Mouse (Mus musculus) ES-E14 (cell line): ENCODE measurements around the gene Tbc1d8b.

ENCODE experiments used
- CHD2 ChIP-seq: IDR thresholded peaks from 2 replicates; pipeline ENCODE4 v1.6.1; 2014; ENCODE audit warnings: mild to moderate bottlenecking, low read depth, low read length, inconsistent platforms
- ZC3H11A ChIP-seq: IDR thresholded peaks from 2 replicates; pipeline ENCODE4 v1.6.1; 2012; ENCODE audit warnings: low read depth, mild to moderate bottlenecking, inconsistent platforms, low read length, borderline replicate concordance

DNA sequence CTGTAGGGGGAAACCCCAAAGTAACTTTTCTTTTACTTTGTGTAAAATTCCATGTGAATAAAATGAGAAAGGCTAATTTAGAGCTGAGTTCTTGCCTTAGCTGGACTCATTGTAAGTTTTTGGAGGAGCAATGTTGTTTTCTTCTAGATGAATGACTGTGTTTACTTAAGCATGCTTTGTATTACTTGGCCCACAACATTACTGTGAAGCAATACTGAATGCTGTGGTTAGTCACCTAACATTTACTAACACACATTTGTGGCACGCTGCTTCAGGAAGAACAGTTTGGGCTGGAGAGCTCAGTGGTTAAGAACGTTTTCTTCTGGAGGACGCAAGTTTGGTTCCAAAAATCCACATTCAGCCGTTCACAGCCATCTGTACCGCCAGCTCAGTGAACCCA lies 52.3 kb downstream of the Tbc1d8b start:
- no peak for TF ChIP-seq CHD2
- no peak for TF ChIP-seq ZC3H11A
